Mouse (Mus musculus) C2C12 (cell line): ENCODE measurements at regions not wholly inside any gene's neighbourhood (a gene's known extent, or its start where the extent isn't known, plus 50 kb on each side); places are given as distances from the start of the nearest gene placed in this dataset.

Experiments used
- CTCF ChIP-seq: IDR thresholded peaks from one replicate; pipeline ENCODE4 v1.5.1; 2011; ENCODE audit not compliant: control insufficient read depth, insufficient read depth, insufficient read length
- FOSL1 ChIP-seq: IDR thresholded peaks from one replicate; pipeline ENCODE4 v1.8.0; 2011; ENCODE audit warnings: mild to moderate bottlenecking, low read length; ENCODE audit not compliant: poor library complexity, insufficient read depth, severe bottlenecking
- MAX ChIP-seq: IDR thresholded peaks from one replicate; pipeline ENCODE4 v1.6.1; 2011; ENCODE audit warnings: mild to moderate bottlenecking, control low read depth
- MYOD1 ChIP-seq: IDR thresholded peaks from one replicate; pipeline ENCODE4 v1.6.1; 2011; ENCODE audit warnings: low read depth; ENCODE audit not compliant: control insufficient read depth, insufficient read length
- MYOG ChIP-seq: IDR thresholded peaks from one replicate; pipeline ENCODE4 v1.6.1; 2011; ENCODE audit not compliant: control insufficient read depth, insufficient read length; ENCODE audit errors: extremely low read depth
- USF1 ChIP-seq: IDR thresholded peaks from one replicate; pipeline ENCODE4 v1.6.1; 2011; ENCODE audit warnings: low read depth, mild to moderate bottlenecking, control low read depth, moderate library complexity

- no peak for TF ChIP-seq MYOG
- TF ChIP-seq CTCF, result no peak
- no peak for TF ChIP-seq USF1
- no peak for TF ChIP-seq MAX
- no peak for TF ChIP-seq MYOD1
- no peak for TF ChIP-seq FOSL1
Measured at GRCm38 (mm10) chr3:149826757-149827156, 836.4 kb upstream of the Adgrl2 start.
